Mouse (Mus musculus): Measurements from ENCODE around the gene Rgs9.
A peak's percentile ranks its signal among the peaks of the same experiment; 100 is the strongest.
"Not testable (repeated sequence)": the region's sequence is repeated elsewhere in the genome, so short reads cannot be mapped to it uniquely, and the experiment has no call there.

Rgs9 gene

DNA sequence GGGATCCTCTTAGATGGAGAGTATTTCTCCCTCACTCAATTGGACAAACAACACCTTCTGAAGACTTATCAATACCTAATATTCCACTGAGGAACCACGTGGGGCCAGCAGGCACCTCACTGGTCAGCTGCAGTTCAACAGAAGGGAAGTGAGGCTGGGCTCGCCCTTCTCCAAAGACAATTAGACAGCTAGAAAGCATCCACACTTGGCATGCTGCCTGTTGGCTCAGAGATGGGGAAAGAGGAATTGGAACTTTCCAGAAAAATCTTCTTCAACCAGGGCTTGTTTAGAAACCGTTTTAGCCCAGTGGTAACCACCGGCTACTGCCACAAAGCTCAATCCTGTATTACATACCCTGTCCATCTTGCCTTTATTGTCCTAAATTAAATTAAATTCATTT lies 4.4 kb upstream of the Rgs9 start:
- peak; percentile 73 to 79 for DNase-seq

- DNase-seq = no peak
These were observed 898 bp downstream of the Rgs9 start for GRCm38 (mm10) chr11:109297031-109297430.

- no peak for DNase-seq
These were observed 5.9 kb downstream of the Rgs9 start for GRCm38 (mm10) chr11:109292056-109292455.

DNA sequence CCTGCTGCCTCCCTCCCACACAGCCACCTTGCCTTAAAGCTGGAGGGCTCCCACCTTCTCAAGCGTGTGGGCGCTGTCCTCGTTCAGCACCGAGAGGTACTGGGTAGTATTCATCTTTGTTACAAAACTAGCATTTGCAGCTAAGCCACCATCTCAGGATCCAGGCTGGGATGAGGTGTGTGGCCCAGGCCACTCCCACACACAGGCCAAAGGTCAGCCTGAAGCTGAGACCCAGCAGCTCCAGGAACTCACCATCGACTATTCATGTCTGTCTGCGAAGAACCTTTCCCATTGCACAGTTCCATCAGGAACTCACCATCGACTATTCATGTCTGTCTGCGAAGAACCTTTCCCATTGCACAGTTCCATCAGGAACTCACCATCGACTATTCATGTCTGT lies 8.6 kb downstream of the Rgs9 start:
- DNase-seq = not testable (repeated sequence)

DNA sequence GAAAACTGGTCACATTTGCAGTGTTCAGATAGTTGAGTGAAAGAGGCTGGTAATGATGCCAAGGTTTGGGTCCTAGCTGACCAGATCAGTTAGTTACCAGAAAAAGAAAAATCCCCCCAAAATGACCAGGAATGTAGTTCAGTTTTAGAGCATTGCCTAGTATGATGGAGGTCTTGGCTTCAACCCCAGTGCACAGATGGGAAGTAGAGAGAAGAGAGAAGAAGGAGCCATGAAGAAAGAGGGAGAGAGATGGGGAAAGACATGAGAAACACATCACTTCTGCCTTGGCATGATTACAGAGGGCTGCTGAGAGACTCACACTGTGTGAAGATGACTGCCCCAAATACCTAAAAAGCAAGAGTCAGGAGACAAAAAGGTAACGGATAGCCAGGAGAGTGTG lies 13.1 kb downstream of the Rgs9 start:
- DNase-seq = peak; percentile 65 to 66

- peak; percentile 56 to 69 for DNase-seq
These were observed 19.7 kb downstream of the Rgs9 start for GRCm38 (mm10) chr11:109278186-109278585.

DNA sequence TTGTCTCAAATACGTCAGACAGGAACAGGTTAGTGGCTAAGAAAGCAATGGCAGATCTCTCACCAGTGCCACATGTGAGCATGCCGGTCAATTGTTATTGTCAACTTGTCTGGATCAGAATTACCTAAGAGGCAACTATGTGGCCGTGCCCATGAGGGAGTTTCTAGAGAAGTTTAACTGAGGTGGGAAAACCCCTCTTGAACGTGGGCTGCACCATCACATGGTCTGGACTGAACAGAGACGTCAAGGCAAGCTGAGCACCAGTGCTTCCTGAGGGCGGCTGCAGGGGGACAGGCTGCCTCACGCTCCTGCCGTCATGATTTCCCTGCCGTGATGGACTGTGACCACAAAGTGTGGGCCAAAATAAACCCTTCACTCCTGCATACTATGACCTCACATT lies 26.5 kb downstream of the Rgs9 start:
- no peak for DNase-seq

DNA sequence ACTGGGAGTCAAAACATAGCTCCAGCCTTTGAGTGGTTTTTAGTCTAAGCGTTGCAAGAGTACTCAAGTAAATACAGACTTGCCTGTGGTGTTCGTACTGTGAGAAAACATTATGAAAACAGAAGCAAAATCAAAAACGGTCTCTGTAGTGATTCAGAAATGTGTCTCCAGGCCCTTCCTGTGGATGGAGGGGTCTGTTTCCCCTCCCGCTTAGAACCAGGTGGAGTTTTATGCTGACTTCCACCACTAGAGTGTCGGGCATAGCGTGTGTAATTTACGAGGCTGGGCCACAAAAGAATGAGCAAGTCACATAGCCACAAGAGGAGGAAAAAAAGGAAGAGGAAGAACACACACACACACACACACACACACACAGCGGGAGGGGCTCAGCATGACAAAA lies 27.6 kb downstream of the Rgs9 start:
- DNase-seq = no peak

GRCm38 (mm10) chr11:109269662-109270341 lies 28.1 kb downstream of the Rgs9 start:
- peak; percentile 56 to 64 for DNase-seq

DNA sequence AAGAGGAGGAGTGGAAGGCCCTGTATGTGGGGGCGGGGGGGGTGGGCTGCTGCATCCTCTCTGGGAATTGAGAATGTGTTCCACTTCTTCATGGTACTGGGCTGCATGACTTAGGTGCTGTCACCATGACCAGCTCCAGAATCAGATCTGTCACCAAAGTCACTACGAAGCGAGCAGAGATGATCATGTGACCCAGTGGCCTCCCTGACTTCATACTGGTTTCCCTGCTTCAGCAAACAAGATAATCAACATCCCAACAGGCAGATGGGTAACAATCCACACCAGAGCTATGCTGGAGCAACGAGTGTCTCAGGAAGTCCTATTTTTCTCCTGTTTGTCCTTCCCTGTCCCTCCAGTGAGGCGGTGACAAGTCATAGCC lies 28.7 kb downstream of the Rgs9 start:
- DNase-seq = no peak

DNA sequence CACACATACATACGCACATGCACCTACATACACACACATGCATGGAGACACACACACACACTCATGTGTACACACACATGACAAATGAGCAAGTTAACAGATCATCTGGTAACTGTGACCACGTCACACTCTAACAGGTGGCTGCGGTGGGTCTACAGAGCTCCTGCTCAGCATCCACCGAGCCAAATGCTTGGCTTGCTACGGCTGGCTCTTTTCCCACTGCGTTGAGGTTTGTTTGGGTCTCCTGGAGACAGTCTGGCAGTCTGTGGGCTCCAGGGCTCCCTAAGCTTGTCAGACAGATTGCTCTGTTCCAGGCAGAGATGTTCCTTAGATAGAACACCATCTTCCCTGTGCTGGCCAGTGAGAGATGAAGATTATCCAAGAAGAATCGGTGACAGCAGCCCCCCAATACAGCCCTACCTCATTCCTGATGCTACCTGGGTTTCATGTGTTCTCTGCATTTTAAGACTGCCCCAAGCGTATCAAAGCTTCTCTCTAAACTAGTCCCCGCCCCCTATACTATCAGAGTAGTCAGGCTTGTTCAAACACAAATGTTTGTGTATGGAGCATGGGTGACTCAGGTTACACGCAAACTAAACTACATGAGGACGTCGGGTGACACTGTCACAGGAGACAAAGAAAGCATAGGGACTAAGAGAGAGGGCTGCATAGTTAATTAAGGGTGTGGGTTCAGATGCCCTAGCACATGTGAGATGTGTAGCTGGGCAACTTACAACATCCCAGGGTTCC lies 31.6 kb downstream of the Rgs9 start:
- peak; percentile 85 to 87 for DNase-seq

- DNase-seq = no peak
These were observed 33.7 kb downstream of the Rgs9 start for GRCm38 (mm10) chr11:109264159-109264768.

GRCm38 (mm10) chr11:109260561-109260960 lies 37.4 kb downstream of the Rgs9 start:
- no peak for DNase-seq

- no peak for DNase-seq
These were observed 38.7 kb downstream of the Rgs9 start for GRCm38 (mm10) chr11:109258941-109259910.

DNA sequence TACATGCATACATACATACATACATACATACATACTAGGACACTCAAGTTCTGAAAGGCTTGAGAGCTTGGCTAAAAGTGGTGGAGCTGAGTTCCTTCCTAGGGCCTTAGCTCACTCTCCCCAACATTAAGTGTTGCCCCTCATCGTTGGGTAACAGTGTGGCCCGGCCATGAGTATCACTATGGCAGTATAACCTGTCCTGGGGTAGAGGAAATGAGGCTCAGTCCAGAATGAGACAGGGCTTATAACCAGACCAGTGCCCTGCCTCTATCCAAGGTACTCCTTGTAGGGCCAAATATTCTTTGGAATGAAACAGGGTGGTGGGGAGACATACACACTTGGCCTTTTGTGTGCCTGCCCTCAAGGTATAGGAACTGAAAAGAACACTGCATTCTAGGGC lies 40.1 kb downstream of the Rgs9 start:
- peak in 1 of 2 experiments; percentile 35 for DNase-seq

GRCm38 (mm10) chr11:109255022-109255421 lies 42.9 kb downstream of the Rgs9 start:
- no peak for DNase-seq

DNA sequence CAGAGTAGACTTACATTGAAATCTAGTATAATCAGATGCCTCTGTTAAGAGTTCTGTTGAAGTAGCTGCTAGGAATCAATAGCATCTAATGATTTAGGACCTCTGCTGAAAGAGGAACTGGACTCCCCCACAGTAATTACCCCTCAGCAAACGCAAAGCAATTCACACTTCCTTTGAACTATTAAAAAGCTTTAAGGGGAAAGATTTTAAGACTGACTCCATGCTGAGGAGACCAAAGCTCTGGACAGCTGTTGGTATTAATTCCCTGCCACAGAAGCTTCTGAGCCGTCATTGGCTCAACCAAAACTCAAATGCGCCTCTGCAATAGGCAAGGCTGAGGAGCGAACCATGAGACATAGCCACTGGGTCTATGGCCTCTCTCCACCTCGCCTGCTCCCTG lies 45.4 kb downstream of the Rgs9 start:
- no peak for DNase-seq

GRCm38 (mm10) chr11:109250566-109250965 lies 47.4 kb downstream of the Rgs9 start:
- DNase-seq = no peak

- DNase-seq = no peak
These were observed 51.0 kb downstream of the Rgs9 start for GRCm38 (mm10) chr11:109246920-109247319.

- DNase-seq = peak; percentile 68 to 76
These were observed 53.1 kb downstream of the Rgs9 start for GRCm38 (mm10) chr11:109244635-109245360.

- DNase-seq = peak; percentile 56 to 70
These were observed 57.8 kb downstream of the Rgs9 start for GRCm38 (mm10) chr11:109240126-109240525.

- no peak for DNase-seq
These were observed 59.3 kb downstream of the Rgs9 start for GRCm38 (mm10) chr11:109238671-109239070.
